Mouse (Mus musculus) G1E (cell line): ENCODE measurements around the gene Rnf5. TPM values are rescaled to one million over a fixed set of nuclear protein-coding genes. Genes with fewer than 3 reads are reported as not detected.

ENCODE experiments used
- ATAC-seq: 2 replicates; pipeline ENCODE4 v1.8.0; 2016; ENCODE audit warnings: mild to moderate bottlenecking; ENCODE audit not compliant: insufficient number of reproducible peaks, poor library complexity, low FRiP score, severe bottlenecking; ENCODE audit errors: extremely low read depth
- DNase-seq: peaks from one replicate; pipeline ENCODE4 v3.0.0; 2012; ENCODE audit warnings: low spot score
- H3K27me3 ChIP-seq: 2 replicates; pipeline ENCODE4 v1.6.1; 2012; ENCODE audit warnings: mild to moderate bottlenecking, low read length, inconsistent platforms; ENCODE audit not compliant: insufficient read depth
- H3K36me3 ChIP-seq: replicated peaks from 2 replicates; pipeline ENCODE3; 2012; ENCODE audit warnings: mild to moderate bottlenecking, inconsistent platforms
- H3K4me1 ChIP-seq: 2 replicates; pipeline ENCODE4 v1.6.1; 2012; ENCODE audit warnings: low read depth, low read length, inconsistent platforms, mixed read lengths; ENCODE audit not compliant: insufficient read depth
- H3K4me3 ChIP-seq: 2 replicates; pipeline ENCODE4 v1.5.1; 2012; ENCODE audit warnings: low read depth, mild to moderate bottlenecking, inconsistent platforms, low read length, moderate library complexity, mixed read lengths
- H3K9me3 ChIP-seq: replicated peaks from 2 replicates; pipeline ENCODE4 v1.6.1; 2012; ENCODE audit warnings: inconsistent platforms
- CTCF ChIP-seq: IDR thresholded peaks from 2 replicates; pipeline ENCODE4 v1.5.1; 2012; ENCODE audit warnings: low read depth, low read length, inconsistent platforms, mixed read lengths
- GATA1 ChIP-seq: IDR thresholded peaks from 2 replicates; pipeline ENCODE4 v1.6.1; 2012; ENCODE audit warnings: borderline replicate concordance, low read length, inconsistent platforms, mixed read lengths
- GATA2 ChIP-seq: IDR thresholded peaks from 2 replicates; pipeline ENCODE4 v1.6.1; 2012; ENCODE audit warnings: low read depth, low read length, inconsistent platforms, borderline replicate concordance
- POLR2AphosphoS5 ChIP-seq: IDR thresholded peaks from 2 replicates; pipeline ENCODE4 v1.6.1; 2012; ENCODE audit warnings: low read depth, low read length, inconsistent platforms; ENCODE audit not compliant: insufficient replicate concordance
- TAL1 ChIP-seq: conservative IDR thresholded peaks from 2 replicates; pipeline ENCODE4 v1.6.1; 2012; ENCODE audit warnings: low read depth, low read length, inconsistent platforms, mixed read lengths
- polyA plus RNA-seq: library from polyadenylated mRNA; stranded (reverse); fragments of >175 nt; gene quantifications from 2 replicates; pipeline ENCODE4 v1.2.3, GENCODE M21; 2012
- total RNA-seq, 2 experiments: library from RNA; stranded (forward) in 1 of 2; stranded (reverse) in 1 of 2; fragments of 200-1000 nt in 1 of 2; fragments of >200 nt in 1 of 2; fragmentation: Nextera tagmentation in 1 of 2; gene quantifications; 2 replicates each; pipeline ENCODE4 v1.2.3; 2014 to 2017

The Rnf5 gene
- total and polyA plus RNA-seq, 3 experiments = 17.4 to 92.0 (median 70.8) TPM

DNA sequence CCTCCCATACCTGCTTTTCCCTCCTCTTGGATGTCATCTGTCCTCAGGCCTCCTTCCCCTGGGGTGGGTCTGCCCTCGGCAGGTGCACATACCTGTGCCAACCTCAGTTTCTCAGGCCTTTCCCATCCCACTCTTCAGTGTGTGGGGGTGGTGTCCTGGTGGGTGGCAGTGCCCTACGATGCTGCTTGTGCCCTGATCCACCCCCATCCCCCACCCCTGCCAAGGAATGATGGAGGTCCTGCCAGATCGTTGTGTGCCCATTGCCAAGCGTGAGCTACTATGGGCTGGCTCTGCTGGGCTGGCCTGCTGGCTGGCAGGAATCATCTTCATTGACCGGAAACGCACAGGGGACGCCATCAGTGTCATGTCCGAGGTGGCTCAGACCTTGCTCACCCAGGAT, 7.6 kb upstream of the Rnf5 start:
- TF ChIP-seq GATA2 (no peak), TAL1 (no peak), CTCF (no peak), POLR2AphosphoS5 (no peak), GATA1 (no peak)
- Histone ChIP-seq H3K9me3 (no peaks in the 10 kb centered on the region), H3K4me1 (peaks cover 99% of the 10 kb centered on the region), H3K4me3 (peak overlapping the region; percentile 6; the same call in 1 of the 2 replicates), H3K27me3 (no peaks in the 10 kb centered on the region), H3K36me3 (peaks cover 91% of the 10 kb centered on the region)
- no peak for DNase-seq
- ATAC-seq = no peak

DNA sequence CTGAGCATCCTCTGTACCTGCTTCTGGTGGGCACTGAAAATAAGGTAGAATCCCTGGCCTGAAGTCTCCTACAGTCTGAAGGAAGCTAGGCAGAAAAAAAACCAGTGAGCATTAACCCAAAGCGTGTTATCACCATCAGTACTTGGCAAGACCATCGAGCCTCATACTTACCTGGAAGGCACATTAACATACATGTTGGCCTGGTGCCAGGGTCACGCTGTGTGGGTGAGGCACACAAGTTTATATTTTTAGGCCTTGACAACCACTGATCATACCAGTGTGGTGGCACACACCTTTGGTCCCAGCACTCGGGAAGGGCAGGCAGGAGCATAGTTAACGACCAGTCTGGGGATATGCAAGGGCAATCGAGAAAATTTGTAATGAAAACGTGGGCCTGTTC, 4.5 kb upstream of the Rnf5 start:
- ATAC-seq = no peak
- H3K36me3 ChIP-seq = peaks cover 63% of the 10 kb centered on the region

DNA sequence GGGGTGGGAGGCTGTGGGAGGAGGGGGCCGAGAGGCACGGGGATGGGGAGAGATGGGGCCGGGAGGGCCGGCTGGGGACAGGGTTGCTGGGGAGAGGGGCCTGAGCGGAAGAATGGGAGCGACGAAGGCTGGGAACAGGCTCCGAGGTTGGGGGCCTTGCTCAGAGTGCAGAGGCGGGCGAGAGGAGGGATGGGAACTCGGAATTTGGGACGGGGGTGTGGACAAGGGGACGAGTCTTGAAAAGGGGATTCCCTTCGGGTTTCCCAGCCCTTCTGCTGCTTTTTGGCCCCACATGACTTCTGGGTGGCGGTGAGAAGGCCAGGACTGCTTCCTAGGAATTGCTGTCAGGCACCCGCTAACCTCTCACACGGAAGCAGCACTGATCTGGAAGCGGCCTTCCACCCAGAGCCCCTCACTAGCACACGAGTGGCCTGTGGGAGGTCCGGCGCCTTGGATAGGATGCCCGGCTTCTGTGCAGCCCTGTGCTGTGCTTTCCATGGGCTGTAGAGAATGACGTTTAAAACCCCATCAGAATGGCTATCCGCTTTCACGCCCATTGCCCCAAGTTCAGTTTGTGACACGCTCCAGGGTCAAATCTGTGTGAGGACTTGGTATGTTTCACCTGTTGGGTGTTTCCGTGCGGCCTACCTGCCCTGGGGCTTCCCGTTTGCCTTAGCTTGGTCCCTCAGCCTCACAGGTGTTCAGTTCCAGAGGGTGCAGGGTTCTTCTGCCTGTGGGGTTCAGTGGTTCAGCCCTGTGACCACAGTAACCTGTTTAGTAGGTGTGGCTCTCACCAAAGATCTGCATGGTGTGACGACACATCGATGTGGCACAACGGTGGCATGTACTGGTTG, 2.9 kb upstream of the Rnf5 start:
- Histone ChIP-seq H3K27me3 (no peaks in the 10 kb centered on the region), H3K4me1 (peaks cover 81% of the 10 kb centered on the region), H3K36me3 (peaks cover 56% of the 10 kb centered on the region), H3K4me3 (peak overlapping the region; percentile 94), H3K9me3 (no peaks in the 10 kb centered on the region)
- TF ChIP-seq GATA1 (no peak), POLR2AphosphoS5 (no peak), CTCF (no peak), GATA2 (no peak), TAL1 (no peak)
- DNase-seq (no peak), ATAC-seq (no peak)

More for the DNA sequence above, 4.5 kb upstream of the Rnf5 start:
- DNase-seq = no peak
- H3K4me3 ChIP-seq = no peak overlapping the region; the same call in 1 of the 2 replicates
- no peaks in the 10 kb centered on the region for H3K27me3 ChIP-seq
- no peaks in the 10 kb centered on the region for H3K9me3 ChIP-seq
- H3K4me1 ChIP-seq = peaks cover 82% of the 10 kb centered on the region
- TF ChIP-seq CTCF (no peak), GATA1 (no peak), TAL1 (no peak), POLR2AphosphoS5 (no peak), GATA2 (no peak)

DNA sequence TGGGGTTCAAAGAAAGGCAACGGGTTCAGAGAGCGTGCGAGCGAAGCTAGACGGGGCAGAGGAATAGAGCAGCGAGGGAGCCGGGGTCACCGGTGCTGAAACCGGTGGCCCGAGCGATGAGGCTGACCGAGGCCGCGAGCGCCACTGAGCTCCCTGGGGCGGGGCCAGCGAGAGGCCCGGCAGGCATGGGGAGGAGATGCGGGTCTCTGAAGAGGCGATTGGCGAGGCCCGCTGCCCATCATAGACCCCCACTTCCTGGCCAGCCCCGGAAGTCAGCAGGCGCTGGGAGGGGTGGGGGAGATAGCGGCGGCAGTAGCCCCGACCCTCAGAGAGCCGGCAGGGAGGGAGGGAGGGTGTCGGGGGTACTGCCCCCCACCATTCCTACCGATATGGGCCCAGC, 2.1 kb upstream of the Rnf5 start:
- ATAC-seq = peak; percentile 25; the same call in 1 of the 2 replicates
- peaks cover 56% of the 10 kb centered on the region for H3K36me3 ChIP-seq
- no peaks in the 10 kb centered on the region for H3K27me3 ChIP-seq
- TF ChIP-seq GATA1 (no peak), CTCF (no peak), GATA2 (no peak), POLR2AphosphoS5 (no peak), TAL1 (no peak)
- DNase-seq = peak; percentile 98
- no peaks in the 10 kb centered on the region for H3K9me3 ChIP-seq
- peak overlapping the region; percentile 94 for H3K4me3 ChIP-seq
- peaks cover 78% of the 10 kb centered on the region for H3K4me1 ChIP-seq

DNA sequence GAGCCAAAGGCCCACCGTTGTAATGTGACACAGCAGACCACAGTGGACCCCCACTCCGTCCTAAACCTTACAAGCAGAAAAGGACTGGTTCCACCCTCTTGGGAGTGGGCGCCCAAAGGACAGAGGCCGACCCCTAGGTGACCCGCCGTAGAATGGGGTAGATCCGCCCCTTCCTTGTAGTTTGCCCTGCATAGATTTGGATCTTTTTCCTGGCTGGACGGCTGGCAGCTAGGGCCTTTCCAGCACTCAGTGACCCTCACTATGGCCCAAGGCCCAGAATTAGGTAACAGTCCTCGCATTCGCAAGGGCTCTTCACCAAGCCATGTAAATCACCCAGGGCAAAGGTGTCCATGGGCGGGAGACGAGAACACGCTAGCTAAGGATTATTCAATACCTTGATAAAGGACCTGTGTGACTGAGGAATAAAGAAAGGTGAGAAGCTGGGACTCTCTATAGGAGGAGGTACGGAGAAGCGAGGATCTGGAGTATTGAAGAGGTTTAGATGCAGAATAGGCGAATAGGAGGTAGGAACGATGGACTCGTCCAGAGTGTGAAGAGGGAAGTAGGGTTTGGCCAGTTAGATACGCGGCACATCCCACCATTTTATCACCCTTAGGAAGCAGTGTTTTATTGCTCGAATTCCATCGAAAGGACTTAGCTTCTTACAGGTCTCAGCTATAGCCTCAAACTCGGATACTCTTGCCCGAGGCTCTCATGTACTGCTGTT, 1.2 kb upstream of the Rnf5 start:
- Histone ChIP-seq H3K4me1 (peaks cover 78% of the 10 kb centered on the region), H3K27me3 (no peaks in the 10 kb centered on the region), H3K36me3 (peaks cover 56% of the 10 kb centered on the region), H3K4me3 (peak overlapping the region; percentile 94), H3K9me3 (no peaks in the 10 kb centered on the region)
- peak; percentile 34; the same call in 1 of the 2 replicates for TF ChIP-seq POLR2AphosphoS5
- TF ChIP-seq GATA2 = no peak
- ATAC-seq (no peak), DNase-seq (no peak)

DNA sequence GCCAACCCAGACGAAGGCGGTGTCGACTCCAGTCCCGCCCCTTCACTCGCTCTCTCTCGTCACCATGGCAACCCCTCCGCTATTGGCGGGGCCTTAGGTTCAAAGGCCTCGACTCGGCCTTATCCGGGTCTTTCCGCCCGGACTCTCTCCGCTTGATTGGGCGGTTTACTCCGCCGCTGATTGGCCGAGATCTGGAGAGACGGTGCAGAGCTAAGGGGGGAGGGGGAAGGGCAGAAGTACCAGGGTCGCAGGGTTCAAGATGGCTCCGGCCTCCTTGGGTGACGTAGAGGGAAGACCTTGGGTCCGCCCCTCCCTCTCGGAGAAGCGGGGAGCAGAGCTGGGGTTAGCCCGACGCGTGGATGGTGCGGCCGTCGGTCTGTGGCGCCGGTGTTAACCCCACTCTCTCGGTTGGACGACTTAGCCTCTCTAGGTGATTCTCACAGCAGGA, 595 bp upstream of the Rnf5 start, which contains the start of gene Agpat1:
TSS of gene Agpat1 (plus strand) at position 202 of the 448 bp plus-strand sequence.
- H3K4me1 ChIP-seq = peaks cover 77% of the 10 kb centered on the region
- DNase-seq (peak; percentile 94), ATAC-seq (peak; percentile 73)
- no peaks in the 10 kb centered on the region for H3K9me3 ChIP-seq
- peaks cover 55% of the 10 kb centered on the region for H3K36me3 ChIP-seq
- peak within 1 kb of the TSS; percentile 94 for H3K4me3 ChIP-seq
- TF ChIP-seq TAL1 (no peak), POLR2AphosphoS5 (no peak), GATA2 (no peak)
- no peaks in the 10 kb centered on the region for H3K27me3 ChIP-seq
